Mouse (Mus musculus): ENCODE data around the gene Rptor.

DNA sequence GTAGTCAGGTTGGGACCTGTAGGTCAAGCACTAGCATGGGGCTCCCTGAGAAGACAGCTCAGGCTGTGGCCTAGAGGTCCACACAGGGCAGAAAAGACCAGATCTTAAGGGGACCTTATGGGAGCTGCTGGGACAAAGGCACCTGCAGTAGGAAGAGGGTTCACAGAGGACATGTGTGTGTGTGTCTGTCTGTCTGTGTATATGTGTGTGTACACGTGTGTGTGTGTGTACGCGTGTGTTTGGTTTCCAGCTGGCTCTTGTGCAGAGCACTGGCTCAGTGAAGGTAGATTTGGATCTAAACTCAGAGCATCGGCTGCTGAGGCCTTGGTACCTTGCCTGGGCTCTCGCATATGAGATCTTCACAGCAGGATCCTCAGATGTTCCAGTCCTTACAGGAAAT lies 318.0 kb downstream of the Rptor start:
- TF ChIP-seq CTCF (IDR thresholded peaks at IDR 0.05; ENCODE audit: insufficient read depth, low read length), result no peak
- TF ChIP-seq POLR2A (IDR thresholded peaks at IDR 0.05; ENCODE audit: borderline replicate concordance, extremely low read depth, low read depth, low read length), result no peak
